Comparison of ENCODE assay signal across 11 mouse cellular contexts in the genomic region with DNA sequence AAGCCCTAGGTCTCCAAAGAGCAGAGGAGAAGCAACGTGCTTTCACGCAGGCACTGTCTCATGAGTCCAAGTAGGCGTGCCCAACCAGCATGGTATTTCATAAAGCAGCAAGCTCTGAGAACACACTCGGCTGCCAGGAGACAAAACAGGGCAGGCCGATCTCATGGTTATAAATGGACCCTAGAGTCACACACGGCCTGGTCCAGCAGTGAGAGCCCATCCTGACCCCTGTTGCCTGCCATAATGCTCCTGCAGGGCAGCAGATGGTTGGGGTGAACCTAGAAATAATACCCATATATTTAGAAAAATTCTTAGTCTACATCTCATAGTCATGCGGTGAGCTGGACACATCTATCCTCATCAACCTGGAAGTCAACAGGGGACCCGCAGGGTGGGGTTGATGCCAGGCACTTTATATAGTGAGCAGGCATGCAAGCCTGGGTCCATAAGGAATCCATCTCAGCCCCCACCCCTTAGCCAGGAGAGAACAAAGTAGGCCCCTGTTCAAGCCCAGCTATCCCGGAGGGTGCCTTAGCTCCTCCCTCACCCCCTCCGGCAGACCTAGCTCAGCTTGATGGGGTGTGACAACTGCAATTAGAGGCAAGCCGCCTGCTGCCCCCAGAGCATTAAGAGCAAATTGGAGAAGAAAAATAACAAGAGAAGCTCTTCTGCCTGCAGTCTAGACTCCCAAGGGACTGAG. TPM values are rescaled to one million over a fixed set of nuclear protein-coding genes. Genes with fewer than 3 reads are reported as not detected.
A peak's percentile ranks its signal among the peaks of the same experiment; 100 is the strongest.
DNase-seq lines count a peak whose midpoint lies in the region; ATAC-seq and TF ChIP-seq lines count a peak whose summit lies in the region.
"Had no signal": no experiment of that assay in that cellular context is flagged by ENCODE, and none has a peak within 500 bp of the region (broad histone marks: within the 10 kb centered on the region; RNA-seq: fewer than 3 reads in every experiment).

No protein-coding gene starts in this region.

- no peak overlapping the region for H3K4me2 ChIP-seq in kidney, postnatal 0 days (ENCODE audit: low read length)
- no peak overlapping the region for H3K4me2 ChIP-seq in neural tube, embryonic 12.5 days (replicated peaks)
- no peak overlapping the region for H3K4me2 ChIP-seq in intestine, embryonic 15.5 days (replicated peaks)

- WGBS in kidney, postnatal 0 days, result 46% methylated on average over 11 of the region's 11 CpGs
- 53% methylated on average over 11 of the region's 11 CpGs for WGBS in neural tube, embryonic 12.5 days
- 61% methylated on average over 11 of the region's 11 CpGs for WGBS in intestine, embryonic 15.5 days

- peak; percentile 31; the same call in 1 of the 2 replicates for ATAC-seq in kidney, postnatal 0 days (replicated peaks; ENCODE audit: low FRiP score, low read depth)
- peak; percentile 75 for ATAC-seq in neural tube, embryonic 12.5 days (ENCODE audit: low FRiP score, low read depth)
- ATAC-seq in intestine, embryonic 15.5 days, result no peak
- ATAC-seq: liver, postnatal 0 days had no signal

- H3K27ac ChIP-seq in kidney, postnatal 0 days, result no peak overlapping the region
- no peak overlapping the region for H3K27ac ChIP-seq in neural tube, embryonic 12.5 days
- H3K27ac ChIP-seq in intestine, embryonic 15.5 days, result no peak overlapping the region

- peak; percentile 68 for DNase-seq in kidney, postnatal 0 days (ENCODE audit: low spot score)
- DNase-seq in kidney, adult 8-10 months, result no peak
- peak; percentile 43 for DNase-seq in embryo, embryonic 10.5 days (ENCODE audit: low spot score)
- DNase-seq in gastrocnemius, postnatal 14 days, result peak; percentile 41
- DNase-seq in Muller cell, postnatal 12 days (ENCODE audit: inconsistent ontology term), result no peak
- no peak for DNase-seq in frontal cortex, postnatal 14 days (ENCODE audit: low spot score in 2 of 2)
- DNase-seq: kidney, adult 11 months; liver, postnatal 0 days; thymus, postnatal 4 days had no signal

- intact Hi-C loops in gastrocnemius, postnatal 14 days (cut with DNase I; ENCODE audit: low total_unique reads), result no loop called here

- no peak for TF ChIP-seq CTCF in kidney, postnatal 0 days (IDR thresholded peaks at IDR 0.05; ENCODE audit: low read depth)

- H3K27me3 ChIP-seq in kidney, postnatal 0 days (ENCODE audit: insufficient read depth, low read length), result no peaks in the 10 kb centered on the region
- H3K27me3 ChIP-seq in neural tube, embryonic 12.5 days (replicated peaks), result no peaks in the 10 kb centered on the region
- no peaks in the 10 kb centered on the region for H3K27me3 ChIP-seq in intestine, embryonic 15.5 days (replicated peaks)

- no peak overlapping the region for H3K4me3 ChIP-seq in kidney, postnatal 0 days (replicated peaks; ENCODE audit: low read depth, low read length)
- no peak overlapping the region for H3K4me3 ChIP-seq in neural tube, embryonic 12.5 days
- H3K4me3 ChIP-seq in intestine, embryonic 15.5 days (replicated peaks), result no peak overlapping the region

- no peaks in the 10 kb centered on the region for H3K4me1 ChIP-seq in kidney, postnatal 0 days (replicated peaks; ENCODE audit: insufficient read depth, low read length)
- peaks cover 29% of the 10 kb centered on the region for H3K4me1 ChIP-seq in neural tube, embryonic 12.5 days
- H3K4me1 ChIP-seq in intestine, embryonic 15.5 days (replicated peaks), result no peaks in the 10 kb centered on the region

- no peaks in the 10 kb centered on the region for H3K9me3 ChIP-seq in kidney, postnatal 0 days (replicated peaks; ENCODE audit: low read length)
- no peaks in the 10 kb centered on the region for H3K9me3 ChIP-seq in neural tube, embryonic 12.5 days
- no peaks in the 10 kb centered on the region for H3K9me3 ChIP-seq in intestine, embryonic 15.5 days

- H3K36me3 ChIP-seq in kidney, postnatal 0 days (ENCODE audit: insufficient read depth, low read length), result no peaks in the 10 kb centered on the region
- H3K36me3 ChIP-seq in neural tube, embryonic 12.5 days, result no peaks in the 10 kb centered on the region
- no peaks in the 10 kb centered on the region for H3K36me3 ChIP-seq in intestine, embryonic 15.5 days

- H3K9ac ChIP-seq in kidney, postnatal 0 days (ENCODE audit: low read depth, low read length), result no peak overlapping the region
- no peak overlapping the region for H3K9ac ChIP-seq in neural tube, embryonic 12.5 days
- H3K9ac ChIP-seq in intestine, embryonic 15.5 days, result no peak overlapping the region
- H3K9ac ChIP-seq: liver, postnatal 0 days had no signal

RNA-seq across cellular contexts. Expression of a gene that starts 13.6 kb away (rescaled TPM):
- 0.67 and 0.85 TPM in 2 replicates for polyA plus RNA-seq in kidney, postnatal 0 days (2015; fragmentation: Nextera tagmentation; extraction: Ambion mirVana)
- total RNA-seq in gastrocnemius, postnatal 14 days (2021), result 1 to 10 TPM; 5.7 to 8.8 TPM
- polyA plus RNA-seq in neural tube, embryonic 12.5 days (2016; fragmentation: Nextera tagmentation; extraction: Ambion mirVana), result 3.9 and 5.6 TPM in 2 replicates
- 1.7 and 2.2 TPM in 2 replicates for polyA plus RNA-seq in intestine, embryonic 15.5 days (2015; fragmentation: Nextera tagmentation; extraction: Ambion mirVana)

RNA-seq across cellular contexts. Expression of a gene that starts 30.6 kb away (rescaled TPM):
- 25.2 and 26.0 TPM in 2 replicates for polyA plus RNA-seq in kidney, postnatal 0 days (2015; fragmentation: Nextera tagmentation; extraction: Ambion mirVana)
- total RNA-seq in gastrocnemius, postnatal 14 days (2021), result 1 to 10 TPM; 6.7 to 7.6 TPM
- polyA plus RNA-seq in neural tube, embryonic 12.5 days (2016; fragmentation: Nextera tagmentation; extraction: Ambion mirVana), result 33.8 and 34.6 TPM in 2 replicates
- 37.9 and 39.2 TPM in 2 replicates for polyA plus RNA-seq in intestine, embryonic 15.5 days (2015; fragmentation: Nextera tagmentation; extraction: Ambion mirVana)

Comparison
In these comparisons a context has a peak if more than half of its experiments do, and no peak if none do; other contexts are left out.
1. DNase-seq: peak in kidney, postnatal 0 days (single experiment), embryo, embryonic 10.5 days (single experiment) and gastrocnemius, postnatal 14 days (single experiment); none in kidney, adult 8-10 months (0 of 2), Muller cell, postnatal 12 days (single experiment) and frontal cortex, postnatal 14 days (0 of 2).